Mouse (Mus musculus) embryo, embryonic 9.5 days (tissue): ENCODE results near the gene Nob1.
A peak's percentile ranks its signal among the peaks of the same experiment; 100 is the strongest.

Experiments
- DNase-seq: peaks from one replicate; pipeline ENCODE4 v3.0.0-alpha.2; 2017; ENCODE audit errors: extremely low spot score

The Nob1 gene

GRCm38 (mm10) chr8:107424597-107425229, at the start of gene Nob1:
Nob1 (minus strand) TSS chr8:107425051.
- peak; percentile 95 for DNase-seq

- DNase-seq = no peak
These were observed 48.5 kb upstream of the Nob1 start for GRCm38 (mm10) chr8:107473369-107473768.

- DNase-seq = no peak
These were observed 47.7 kb upstream of the Nob1 start for GRCm38 (mm10) chr8:107472403-107473100.

GRCm38 (mm10) chr8:107470302-107470701, 45.5 kb upstream of the Nob1 start:
- no peak for DNase-seq

- peak; percentile 21 for DNase-seq
These were observed 44.0 kb upstream of the Nob1 start for GRCm38 (mm10) chr8:107468811-107469302.

- DNase-seq = no peak
These were observed 41.8 kb upstream of the Nob1 start for GRCm38 (mm10) chr8:107466642-107467041.

GRCm38 (mm10) chr8:107465332-107465990, 40.6 kb upstream of the Nob1 start:
- no peak for DNase-seq

GRCm38 (mm10) chr8:107462423-107462822, 37.6 kb upstream of the Nob1 start:
- no peak for DNase-seq

- DNase-seq = no peak
These were observed 33.4 kb upstream of the Nob1 start for GRCm38 (mm10) chr8:107458281-107458680.

GRCm38 (mm10) chr8:107457725-107458124, 32.9 kb upstream of the Nob1 start:
- no peak for DNase-seq

- DNase-seq = peak; percentile 47
These were observed 30.4 kb upstream of the Nob1 start for GRCm38 (mm10) chr8:107455268-107455667.

- DNase-seq = no peak
These were observed 28.5 kb upstream of the Nob1 start for GRCm38 (mm10) chr8:107453386-107453785.

- DNase-seq = no peak
These were observed 26.7 kb upstream of the Nob1 start for GRCm38 (mm10) chr8:107451414-107452066.

GRCm38 (mm10) chr8:107449655-107450054, 24.8 kb upstream of the Nob1 start:
- DNase-seq = no peak

GRCm38 (mm10) chr8:107449130-107449529, 24.3 kb upstream of the Nob1 start:
- DNase-seq = peak; percentile 25

GRCm38 (mm10) chr8:107448382-107448889, 23.6 kb upstream of the Nob1 start:
- no peak for DNase-seq

- DNase-seq = no peak
These were observed 22.9 kb upstream of the Nob1 start for GRCm38 (mm10) chr8:107447713-107448112.

- DNase-seq = no peak
These were observed 19.8 kb upstream of the Nob1 start for GRCm38 (mm10) chr8:107444626-107445025.

- no peak for DNase-seq
These were observed 15.2 kb upstream of the Nob1 start for GRCm38 (mm10) chr8:107439880-107440625.

- no peak for DNase-seq
These were observed 12.9 kb upstream of the Nob1 start for GRCm38 (mm10) chr8:107437711-107438110.

GRCm38 (mm10) chr8:107436841-107437421, 12.1 kb upstream of the Nob1 start:
- no peak for DNase-seq
